Mouse (Mus musculus) brown adipose tissue, adult 24 weeks (tissue): ENCODE results near the gene Tmem135. TPM values are rescaled to one million over a fixed set of nuclear protein-coding genes. Genes with fewer than 3 reads are reported as not detected.

Source experiments
- H3K27ac ChIP-seq: fragments of 200-500 bp; replicated peaks from 2 replicates; pipeline ENCODE4 v1.5.1; 2012; ENCODE audit warnings: low read depth, mild to moderate bottlenecking, low read length
- H3K4me1 ChIP-seq: fragments of 200-500 bp; 2 replicates; pipeline ENCODE4 v1.6.1; 2012; ENCODE audit warnings: low read length, mixed read lengths; ENCODE audit not compliant: control insufficient read depth, insufficient read depth, insufficient read length
- H3K4me3 ChIP-seq: fragments of 200-500 bp; 2 replicates; pipeline ENCODE4 v1.5.1; 2012; ENCODE audit warnings: low read depth, mild to moderate bottlenecking, low read length, moderate library complexity; ENCODE audit not compliant: insufficient read depth
- polyA plus RNA-seq: library from polyadenylated mRNA; stranded (reverse); fragments of >200 nt; gene quantifications from 2 replicates; pipeline ENCODE4 v1.2.4, GENCODE M21; 2012; ENCODE audit not compliant: missing spikeins, insufficient read depth, insufficient read length

Tmem135 gene
- polyA plus RNA-seq, 1 experiment = 134 TPM

DNA sequence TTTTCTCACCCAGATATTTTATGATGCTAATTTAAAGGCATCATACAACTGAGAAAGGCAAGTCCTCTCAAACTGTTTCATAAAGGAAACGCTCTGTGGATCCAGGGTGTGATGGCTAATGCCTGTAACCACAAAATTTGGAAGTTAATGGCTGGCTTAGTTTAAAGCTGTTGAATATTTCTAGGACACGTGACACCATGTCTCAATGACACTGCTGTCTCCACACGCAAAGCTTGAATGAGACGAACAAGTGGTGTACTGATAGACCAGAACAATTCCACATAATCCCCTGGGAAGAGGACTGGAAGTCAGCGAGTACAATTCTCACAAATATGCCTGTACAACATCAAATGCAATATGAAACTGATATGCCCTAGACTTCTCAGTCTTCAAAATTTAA, 200.9 kb downstream of the Tmem135 start:
- Histone ChIP-seq H3K4me3 (no peak overlapping the region), H3K4me1 (no peaks in the 10 kb centered on the region), H3K27ac (no peak overlapping the region)

DNA sequence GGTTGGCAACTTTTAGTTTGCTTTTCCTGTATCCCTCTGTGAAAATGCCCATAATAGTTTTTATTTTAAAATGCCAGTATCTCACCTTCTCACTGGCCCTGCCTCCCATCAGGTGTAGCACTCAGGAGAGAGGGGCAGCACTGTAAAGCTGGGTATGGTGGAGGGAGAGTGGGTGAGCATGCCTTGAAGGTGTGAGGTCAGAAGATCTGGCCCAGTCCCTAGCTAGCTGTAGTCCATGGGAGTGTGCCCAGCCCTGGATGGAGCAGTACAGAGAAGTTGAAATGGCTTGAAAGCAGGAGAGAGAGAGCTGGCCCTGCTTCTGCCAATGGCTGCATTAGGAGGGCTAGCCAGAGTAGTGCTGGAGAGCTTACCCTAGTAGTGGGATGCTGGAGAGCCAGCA, 202.1 kb downstream of the Tmem135 start:
- Histone ChIP-seq H3K27ac (no peak overlapping the region), H3K4me3 (no peak overlapping the region), H3K4me1 (no peaks in the 10 kb centered on the region)

DNA sequence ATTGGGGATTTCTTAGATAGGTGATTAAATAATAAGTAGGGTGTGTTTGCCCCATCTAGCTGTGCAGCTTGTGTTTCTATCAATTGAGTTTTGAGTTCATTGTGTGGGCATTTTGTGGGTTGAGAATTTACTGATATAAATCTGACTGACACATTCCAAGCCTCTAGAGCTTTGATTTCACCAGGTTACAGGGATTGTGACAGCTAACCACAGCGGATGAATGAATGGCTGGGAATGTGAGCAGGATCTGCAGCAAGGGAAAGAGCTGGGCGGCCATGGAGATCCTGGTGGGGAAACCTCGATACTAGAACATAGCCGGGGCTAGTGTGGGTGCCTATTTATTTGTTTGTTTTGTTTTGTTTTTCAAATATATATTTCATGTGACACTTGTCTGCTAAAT, 205.5 kb downstream of the Tmem135 start:
- Histone ChIP-seq H3K4me3 (no peak overlapping the region), H3K27ac (no peak overlapping the region)

GRCm38 (mm10) chr7:89193459-89193858, 210.6 kb downstream of the Tmem135 start:
- no peaks in the 10 kb centered on the region; the same call in 1 of the 2 replicates for H3K4me1 ChIP-seq
- no peak overlapping the region for H3K4me3 ChIP-seq
- H3K27ac ChIP-seq = no peak overlapping the region

More for the DNA sequence above, 205.5 kb downstream of the Tmem135 start:
- H3K4me1 ChIP-seq = no peaks in the 10 kb centered on the region; the same call in 1 of the 2 replicates

DNA sequence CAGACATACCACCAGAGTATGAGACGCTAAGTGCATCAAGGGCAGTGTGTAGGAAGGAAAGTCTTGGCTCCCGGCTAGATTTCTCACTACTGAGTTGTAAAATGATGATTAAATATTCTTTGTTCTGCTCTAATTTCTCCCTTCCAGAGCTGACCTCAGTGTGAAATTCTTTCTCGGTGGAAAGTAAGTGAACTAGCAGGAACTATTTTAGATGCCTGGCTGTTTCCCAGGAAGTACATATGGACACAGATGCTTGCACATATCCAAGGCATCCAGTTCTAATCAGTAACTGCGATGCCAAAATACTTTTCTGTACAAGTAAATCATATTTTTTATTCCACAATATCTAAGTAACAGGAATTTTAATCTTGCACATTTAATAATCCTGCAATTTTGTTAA, 220.1 kb downstream of the Tmem135 start:
- Histone ChIP-seq H3K4me3 (no peak overlapping the region), H3K4me1 (peaks cover 2% of the 10 kb centered on the region; the same call in 1 of the 2 replicates), H3K27ac (no peak overlapping the region)

- no peak overlapping the region for H3K27ac ChIP-seq
- no peak overlapping the region for H3K4me3 ChIP-seq
- peaks cover 3% of the 10 kb centered on the region; the same call in 1 of the 2 replicates for H3K4me1 ChIP-seq
Observed at GRCm38 (mm10) chr7:89182943-89183342, 221.1 kb downstream of the Tmem135 start.

GRCm38 (mm10) chr7:89181285-89181684, 222.7 kb downstream of the Tmem135 start:
- no peak overlapping the region for H3K27ac ChIP-seq

DNA sequence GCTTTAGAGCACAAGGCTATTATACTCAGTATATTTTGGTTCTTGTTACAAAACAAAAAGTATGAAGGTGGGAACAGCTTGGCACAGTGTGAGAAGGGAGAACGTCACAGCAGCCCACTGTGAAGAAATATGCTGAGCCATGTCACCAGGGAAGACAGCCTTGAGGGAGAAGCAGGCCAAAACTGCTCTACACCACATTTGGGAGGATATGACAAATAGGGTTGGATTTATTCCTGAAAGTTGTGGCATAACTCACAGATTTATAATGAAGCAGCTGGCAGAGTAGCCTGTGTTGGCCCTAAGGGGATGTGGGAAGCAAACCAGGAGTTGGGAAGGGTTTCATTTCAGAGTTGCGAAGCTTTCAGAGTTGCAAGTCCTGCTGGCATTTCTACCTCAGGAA, 225.4 kb downstream of the Tmem135 start:
- Histone ChIP-seq H3K27ac (no peak overlapping the region), H3K4me3 (no peak overlapping the region)

More at GRCm38 (mm10) chr7:89181285-89181684, 222.7 kb downstream of the Tmem135 start:
- no peak overlapping the region for H3K4me3 ChIP-seq
- H3K4me1 ChIP-seq = peaks cover 6% of the 10 kb centered on the region; the same call in 1 of the 2 replicates

GRCm38 (mm10) chr7:89177926-89178325, 226.1 kb downstream of the Tmem135 start:
- Histone ChIP-seq H3K4me1 (peaks cover 6% of the 10 kb centered on the region; the same call in 1 of the 2 replicates), H3K27ac (peak overlapping the region; percentile 30), H3K4me3 (no peak overlapping the region)

More for the DNA sequence above, 225.4 kb downstream of the Tmem135 start:
- H3K4me1 ChIP-seq = peaks cover 6% of the 10 kb centered on the region; the same call in 1 of the 2 replicates

DNA sequence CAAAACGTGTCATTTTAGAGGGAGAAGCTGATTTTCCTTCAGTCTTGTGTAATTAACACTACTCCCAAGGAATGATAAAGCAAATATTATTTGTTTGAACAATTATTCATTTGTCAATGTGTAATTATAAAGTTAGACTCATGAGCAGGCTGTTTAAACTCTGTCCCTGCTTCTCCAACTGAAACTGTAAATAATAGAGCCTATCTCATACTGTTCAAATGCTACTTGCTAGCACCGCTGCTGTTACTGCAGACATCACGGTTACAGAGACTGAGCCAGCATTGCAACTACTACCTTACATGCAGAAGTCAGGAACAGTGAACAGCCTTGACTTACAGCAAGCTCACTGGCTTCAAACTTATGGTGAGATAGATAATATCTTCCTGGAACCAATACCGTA, 229.6 kb downstream of the Tmem135 start:
- H3K4me1 ChIP-seq = peaks cover 12% of the 10 kb centered on the region
- no peak overlapping the region for H3K27ac ChIP-seq
- no peak overlapping the region for H3K4me3 ChIP-seq

DNA sequence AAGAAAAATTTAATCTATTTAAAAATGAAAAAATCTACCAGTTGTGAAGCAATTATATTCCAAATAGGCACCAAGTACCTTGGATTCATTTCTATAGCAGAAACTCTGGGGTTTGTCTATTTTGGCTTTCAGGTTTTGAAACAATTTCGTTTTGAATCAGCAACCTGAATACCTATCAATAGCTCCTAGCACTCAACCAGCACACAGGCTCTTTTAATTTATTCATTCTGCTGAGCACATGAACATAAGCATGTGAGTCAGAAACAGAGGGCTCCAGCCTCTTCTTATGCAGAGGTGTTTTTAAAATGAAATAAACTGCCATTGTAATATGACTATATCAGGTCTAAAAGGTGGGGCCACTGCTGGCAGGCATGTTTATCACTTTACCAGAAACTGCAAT, 231.0 kb downstream of the Tmem135 start:
- Histone ChIP-seq H3K4me1 (peaks cover 10% of the 10 kb centered on the region), H3K4me3 (no peak overlapping the region), H3K27ac (no peak overlapping the region)

GRCm38 (mm10) chr7:89171790-89172467, 232.1 kb downstream of the Tmem135 start:
- Histone ChIP-seq H3K4me1 (peaks cover 6% of the 10 kb centered on the region), H3K27ac (no peak overlapping the region), H3K4me3 (no peak overlapping the region)

- H3K4me1 ChIP-seq = peaks cover 6% of the 10 kb centered on the region
- no peak overlapping the region for H3K27ac ChIP-seq
- H3K4me3 ChIP-seq = no peak overlapping the region
Observed at GRCm38 (mm10) chr7:89168606-89169005, 235.4 kb downstream of the Tmem135 start.

DNA sequence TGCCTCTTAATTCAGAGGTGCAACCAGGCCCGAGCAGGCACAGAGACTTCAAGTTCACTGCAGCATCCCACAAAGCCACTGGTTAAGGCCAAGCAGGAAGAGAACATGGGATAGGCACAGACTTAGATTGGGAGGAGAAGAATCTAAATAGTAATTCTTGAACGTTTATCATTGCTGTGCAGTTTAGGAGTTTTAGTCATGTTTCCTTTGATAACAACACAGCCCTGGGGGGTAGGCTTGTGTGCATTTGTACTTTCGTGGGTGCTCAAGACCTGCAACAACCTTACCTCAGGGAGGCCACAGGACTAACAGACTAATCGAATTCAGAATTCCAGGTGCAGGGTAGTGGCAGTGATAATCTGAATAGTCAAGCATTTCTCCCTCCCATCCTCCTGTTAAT, 238.5 kb downstream of the Tmem135 start:
- H3K4me3 ChIP-seq = no peak overlapping the region
- H3K4me1 ChIP-seq = no peaks in the 10 kb centered on the region
- no peak overlapping the region for H3K27ac ChIP-seq

DNA sequence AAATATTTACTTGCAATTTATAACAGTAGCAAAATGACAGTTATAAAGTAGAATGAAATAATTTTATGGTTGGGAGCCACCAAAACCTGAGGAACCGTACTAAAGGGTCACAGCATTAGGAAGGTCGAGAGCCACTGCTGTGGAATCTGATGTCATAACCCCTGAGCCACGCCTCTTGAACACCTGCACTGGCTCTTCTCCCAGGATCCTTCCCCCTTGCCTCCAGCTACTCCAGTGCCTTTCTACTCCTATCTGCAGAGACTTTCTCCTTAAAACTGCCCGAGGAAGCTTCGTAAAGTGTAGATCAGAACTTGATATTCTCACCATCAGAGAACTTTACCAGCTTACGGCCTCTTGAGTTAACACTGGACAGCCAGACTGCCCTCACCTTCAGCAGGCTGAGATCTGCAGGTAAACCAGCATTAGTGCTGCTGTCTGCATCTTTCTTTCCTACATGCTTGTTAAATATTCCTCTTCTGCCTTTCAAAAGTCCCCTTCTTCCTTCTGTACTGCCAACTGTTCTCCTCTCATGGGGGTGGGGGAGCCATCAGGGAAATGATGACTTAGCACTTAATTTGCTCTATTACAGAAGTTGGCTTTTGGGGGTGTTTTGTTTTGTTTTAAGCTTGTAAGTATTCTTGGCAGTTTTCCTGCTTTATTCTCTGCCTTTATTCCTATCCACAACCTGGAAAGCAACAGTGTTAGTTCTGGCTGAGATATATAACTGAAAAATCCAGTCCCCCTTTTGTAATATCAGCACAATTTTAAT, 242.2 kb downstream of the Tmem135 start:
- Histone ChIP-seq H3K4me1 (no peaks in the 10 kb centered on the region), H3K4me3 (no peak overlapping the region), H3K27ac (no peak overlapping the region)
